Mouse (Mus musculus): Measurements from ENCODE around the gene Gm5475. TPM values are rescaled to one million over a fixed set of nuclear protein-coding genes. Genes with fewer than 3 reads are reported as not detected.

Gene Gm5475
- polyA plus RNA-seq, 1 experiment from 2014 or later, result 0.77 TPM

- peak; percentile 93 for TF ChIP-seq CTCF (IDR thresholded peaks at IDR 0.05; ENCODE audit: low read depth)
- 0 out of 2 replicates have a peak, but pooled peaks cover 8% of the 10 kb centered on the region for H3K4me1 ChIP-seq (replicated peaks; ENCODE audit: control insufficient read depth, insufficient read depth, low read length)
- peak within 1 kb of the TSS; percentile 89 for H3K4me2 ChIP-seq (replicated peaks; ENCODE audit: low read depth)
- H3K36me3 ChIP-seq (ENCODE audit: control insufficient read depth, insufficient read depth), result no peaks in the 10 kb centered on the region
- no peaks in the 10 kb centered on the region for H3K9me3 ChIP-seq (ENCODE audit: control insufficient read depth)
- ATAC-seq, result peak; percentile 82
- H3K9ac ChIP-seq (ENCODE audit: low read depth, low read length), result peak within 1 kb of the TSS; percentile 81
- peak within 1 kb of the TSS; percentile 88 for H3K27ac ChIP-seq (ENCODE audit: low read depth, low read length)
- WGBS, result 1% methylated on average over 73 of the region's 84 CpGs
- peak within 1 kb of the TSS; percentile 85 for H3K4me3 ChIP-seq (ENCODE audit: low read depth, low read length)
- no peaks in the 10 kb centered on the region for H3K27me3 ChIP-seq (replicated peaks; ENCODE audit: control insufficient read depth, insufficient read depth, low read length)
Measured at GRCm38 (mm10) chr15:100468295-100469188, 46.6 kb downstream of the Gm5475 start, which contains the start of gene Letmd1. TSS of gene Letmd1 (plus strand) at chr15:100469023.

- 0% methylated on average over 19 of the region's 19 CpGs for WGBS
- TF ChIP-seq CTCF (IDR thresholded peaks at IDR 0.05; ENCODE audit: low read depth), result no peak
- H3K4me1 ChIP-seq (replicated peaks; ENCODE audit: control insufficient read depth, insufficient read depth, low read length), result 0 out of 2 replicates have a peak, but pooled peaks cover 8% of the 10 kb centered on the region
- peak overlapping the region; percentile 85 for H3K4me3 ChIP-seq (ENCODE audit: low read depth, low read length)
- H3K4me2 ChIP-seq (replicated peaks; ENCODE audit: low read depth), result peak overlapping the region; percentile 89
- H3K9ac ChIP-seq (ENCODE audit: low read depth, low read length), result peak overlapping the region; percentile 81
- ATAC-seq, result peak; percentile 2; the same call in 1 of the 2 replicates
- peak overlapping the region; percentile 88 for H3K27ac ChIP-seq (ENCODE audit: low read depth, low read length)
- H3K9me3 ChIP-seq (ENCODE audit: control insufficient read depth), result no peaks in the 10 kb centered on the region
- no peaks in the 10 kb centered on the region for H3K27me3 ChIP-seq (replicated peaks; ENCODE audit: control insufficient read depth, insufficient read depth, low read length)
- H3K36me3 ChIP-seq (ENCODE audit: control insufficient read depth, insufficient read depth), result no peaks in the 10 kb centered on the region
Measured at GRCm38 (mm10) chr15:100469189-100469545, 47.2 kb downstream of the Gm5475 start.

- WGBS, result 44% methylated on average over 10 of the region's 10 CpGs
- peak overlapping the region; percentile 85 for H3K4me3 ChIP-seq (ENCODE audit: low read depth, low read length)
- no peaks in the 10 kb centered on the region for H3K27me3 ChIP-seq (replicated peaks; ENCODE audit: control insufficient read depth, insufficient read depth, low read length)
- H3K4me1 ChIP-seq (replicated peaks; ENCODE audit: control insufficient read depth, insufficient read depth, low read length), result 0 out of 2 replicates have a peak, but pooled peaks cover 8% of the 10 kb centered on the region
- peak overlapping the region; percentile 89 for H3K4me2 ChIP-seq (replicated peaks; ENCODE audit: low read depth)
- no peak for ATAC-seq
- no peak overlapping the region for H3K27ac ChIP-seq (ENCODE audit: low read depth, low read length)
- no peak for TF ChIP-seq CTCF (IDR thresholded peaks at IDR 0.05; ENCODE audit: low read depth)
- H3K9ac ChIP-seq (ENCODE audit: low read depth, low read length), result no peak overlapping the region
- no peaks in the 10 kb centered on the region for H3K9me3 ChIP-seq (ENCODE audit: control insufficient read depth)
- peaks cover 6% of the 10 kb centered on the region for H3K36me3 ChIP-seq (ENCODE audit: control insufficient read depth, insufficient read depth)
Measured at GRCm38 (mm10) chr15:100470037-100470436, 48.1 kb downstream of the Gm5475 start.

GRCm38 (mm10) chr15:100473926-100474503, 52.1 kb downstream of the Gm5475 start:
- no peak for ATAC-seq

More at GRCm38 (mm10) chr15:100473926-100474503, 52.1 kb downstream of the Gm5475 start:
- Histone ChIP-seq H3K27ac (ENCODE audit: low read depth, low read length) (no peak overlapping the region), H3K9ac (ENCODE audit: low read depth, low read length) (no peak overlapping the region), H3K9me3 (ENCODE audit: control insufficient read depth) (no peaks in the 10 kb centered on the region), H3K36me3 (ENCODE audit: control insufficient read depth, insufficient read depth) (peaks cover 41% of the 10 kb centered on the region), H3K4me1 (replicated peaks; ENCODE audit: control insufficient read depth, insufficient read depth, low read length) (0 out of 2 replicates have a peak, but pooled peaks cover 5% of the 10 kb centered on the region), H3K4me3 (ENCODE audit: low read depth, low read length) (no peak overlapping the region), H3K4me2 (replicated peaks; ENCODE audit: low read depth) (no peak overlapping the region), H3K27me3 (replicated peaks; ENCODE audit: control insufficient read depth, insufficient read depth, low read length) (no peaks in the 10 kb centered on the region)
- no peak for TF ChIP-seq CTCF (IDR thresholded peaks at IDR 0.05; ENCODE audit: low read depth)
- 58% methylated on average over 7 of the region's 7 CpGs for WGBS

Other genes starting within 250 kb of the Gm5475 start
- 25.3 and 29.0 TPM in 2 replicates for gene Atf1, start 194.3 kb upstream of the Gm5475 start, polyA plus RNA-seq (2015; fragmentation: Nextera tagmentation; extraction: Ambion mirVana)
- gene Tmprss12, start 141.3 kb upstream of the Gm5475 start, polyA plus RNA-seq (2015; fragmentation: Nextera tagmentation; extraction: Ambion mirVana), result not detected in 2 replicates
- 6.5 and 6.8 TPM in 2 replicates for gene Mettl7a1, start 118.0 kb upstream of the Gm5475 start, polyA plus RNA-seq (2015; fragmentation: Nextera tagmentation; extraction: Ambion mirVana)
- not detected in 2 replicates for gene Mettl7a3, start 87.2 kb upstream of the Gm5475 start, polyA plus RNA-seq (2015; fragmentation: Nextera tagmentation; extraction: Ambion mirVana)
- gene Methig1, start 69.0 kb upstream of the Gm5475 start, polyA plus RNA-seq (2015; fragmentation: Nextera tagmentation; extraction: Ambion mirVana), result 0.13 TPM in 1 of 2 replicates, not detected in the other
- not detected in 2 replicates for gene Mettl7a2, start 68.9 kb upstream of the Gm5475 start, polyA plus RNA-seq (2015; fragmentation: Nextera tagmentation; extraction: Ambion mirVana)
- gene Higd1c, start 57.6 kb upstream of the Gm5475 start, polyA plus RNA-seq (2015; fragmentation: Nextera tagmentation; extraction: Ambion mirVana), result not detected in 2 replicates
- 44.7 and 49.0 TPM in 2 replicates for gene Slc11a2, start 2.9 kb downstream of the Gm5475 start, polyA plus RNA-seq (2015; fragmentation: Nextera tagmentation; extraction: Ambion mirVana)
- gene Letmd1, start 46.9 kb downstream of the Gm5475 start, polyA plus RNA-seq (2015; fragmentation: Nextera tagmentation; extraction: Ambion mirVana), result 10.6 and 11.5 TPM in 2 replicates
- gene Csrnp2, start 73.3 kb downstream of the Gm5475 start, polyA plus RNA-seq (2015; fragmentation: Nextera tagmentation; extraction: Ambion mirVana), result 3.1 and 3.3 TPM in 2 replicates
- 8.0 and 8.5 TPM in 2 replicates for gene Tfcp2, start 129.9 kb downstream of the Gm5475 start, polyA plus RNA-seq (2015; fragmentation: Nextera tagmentation; extraction: Ambion mirVana)
- 3.0 and 4.3 TPM in 2 replicates for gene Pou6f1, start 177.8 kb downstream of the Gm5475 start, polyA plus RNA-seq (2015; fragmentation: Nextera tagmentation; extraction: Ambion mirVana)
- gene Dazap2, start 193.2 kb downstream of the Gm5475 start, polyA plus RNA-seq (2015; fragmentation: Nextera tagmentation; extraction: Ambion mirVana), result 354 and 373 TPM in 2 replicates
- 77.1 and 88.6 TPM in 2 replicates for gene Smagp, start 214.8 kb downstream of the Gm5475 start, polyA plus RNA-seq (2015; fragmentation: Nextera tagmentation; extraction: Ambion mirVana)
- 5.8 and 7.3 TPM in 2 replicates for gene Bin2, start 247.4 kb downstream of the Gm5475 start, polyA plus RNA-seq (2015; fragmentation: Nextera tagmentation; extraction: Ambion mirVana)

All from intestine, postnatal 0 days (tissue).